Mouse (Mus musculus): ENCODE results near the gene Magea4. TPM values are rescaled to one million over a fixed set of nuclear protein-coding genes. Genes with fewer than 3 reads are reported as not detected.

The Magea4 gene
- total RNA-seq (2014; fragmentation: Nextera tagmentation) (not detected in 2 replicates), total RNA-seq (2017) (not detected in 2 replicates)

GRCm38 (mm10) chrX:72221717-72222116 is at the start of gene Magea4:
Magea4 (plus strand) TSS chrX:72222017.
- no peak for ATAC-seq (replicated peaks; ENCODE audit: low FRiP score, low TSS enrichment, poor library complexity, severe bottlenecking)

GRCm38 (mm10) chrX:72202944-72203554 is 18.8 kb upstream of the Magea4 start:
- no peak for ATAC-seq (replicated peaks; ENCODE audit: low FRiP score, low TSS enrichment, poor library complexity, severe bottlenecking)

GRCm38 (mm10) chrX:72270637-72271036 is 48.8 kb downstream of the Magea4 start:
- ATAC-seq (replicated peaks; ENCODE audit: low FRiP score, low TSS enrichment, poor library complexity, severe bottlenecking) = no peak

Other genes with a start within 250 kb of the Magea4 start
- gene Fate1, start 249.0 kb upstream of the Magea4 start, total RNA-seq (2014; fragmentation: Nextera tagmentation) = not detected in 2 replicates
- not detected in 2 replicates for gene Fate1, start 249.0 kb upstream of the Magea4 start, total RNA-seq (2017)
- not detected in 2 replicates for gene Cnga2, start 230.2 kb upstream of the Magea4 start, total RNA-seq (2014; fragmentation: Nextera tagmentation)
- not detected in 2 replicates for gene Cnga2, start 230.2 kb upstream of the Magea4 start, total RNA-seq (2017)
- gene Gabre, start 52.8 kb downstream of the Magea4 start, total RNA-seq (2014; fragmentation: Nextera tagmentation) = 0.13 TPM in 1 of 2 replicates, not detected in the other
- not detected in 2 replicates for gene Gabre, start 52.8 kb downstream of the Magea4 start, total RNA-seq (2017)
- gene Magea10, start 164.8 kb downstream of the Magea4 start, total RNA-seq (2014; fragmentation: Nextera tagmentation) = not detected in 2 replicates
- gene Magea10, start 164.8 kb downstream of the Magea4 start, total RNA-seq (2017) = not detected in 2 replicates

All from megakaryocyte-erythroid progenitor cell, adult 5-6 weeks (primary cell).